Mouse (Mus musculus): ENCODE data around the gene Galnt12. TPM values are rescaled to one million over a fixed set of nuclear protein-coding genes. Genes with fewer than 3 reads are reported as not detected.
"Not testable (repeated sequence)": the region's sequence is repeated elsewhere in the genome, so short reads cannot be mapped to it uniquely, and the experiment has no call there.

Gene Galnt12
- polyA plus RNA-seq (2015; fragmentation: Nextera tagmentation; extraction: Ambion mirVana): 1.1 and 1.5 TPM in 2 replicates

GRCm38 (mm10) chr4:47091493-47092386 lies at the start of gene Galnt12:
TSS of gene Galnt12 (plus strand) at chr4:47091909.
- ATAC-seq (ENCODE audit: low FRiP score): peak; percentile 88
- peaks cover 53% of the 10 kb centered on the region for H3K27me3 ChIP-seq
- WGBS: 1% methylated on average over 55 of the region's 74 CpGs
- peak within 1 kb of the TSS; percentile 70 for H3K4me3 ChIP-seq
- H3K9ac ChIP-seq: peak within 1 kb of the TSS; percentile 80
- H3K4me1 ChIP-seq (replicated peaks): peaks cover 26% of the 10 kb centered on the region
- no peaks in the 10 kb centered on the region for H3K9me3 ChIP-seq
- peak within 1 kb of the TSS; percentile 99 for H3K4me2 ChIP-seq
- no peaks in the 10 kb centered on the region for H3K36me3 ChIP-seq
- no peak within 1 kb of the TSS for H3K27ac ChIP-seq

DNA sequence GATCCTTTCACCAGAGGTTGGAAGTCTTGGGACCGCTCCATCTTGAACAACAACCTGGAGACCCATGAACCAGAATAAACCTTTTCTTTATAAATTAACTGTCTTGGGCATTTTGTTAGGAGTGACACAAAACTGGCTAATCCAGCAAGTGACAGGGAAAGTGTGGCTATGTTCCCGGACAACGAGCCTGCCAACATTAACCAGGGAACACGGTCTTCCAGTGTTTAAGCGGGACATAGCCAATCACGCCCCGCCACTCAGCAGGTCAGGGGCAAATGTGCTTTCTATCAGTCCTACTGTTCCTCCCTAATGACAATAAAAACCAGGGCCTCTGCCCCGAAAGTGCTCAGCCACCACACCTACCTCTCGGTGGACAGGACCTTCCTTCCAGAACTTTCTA lies 47.8 kb upstream of the Galnt12 start:
- Histone ChIP-seq H3K27ac (no peak overlapping the region), H3K4me2 (no peak overlapping the region), H3K27me3 (no peaks in the 10 kb centered on the region), H3K4me1 (replicated peaks) (no peaks in the 10 kb centered on the region), H3K9ac (no peak overlapping the region), H3K9me3 (no peaks in the 10 kb centered on the region), H3K36me3 (peaks cover 24% of the 10 kb centered on the region), H3K4me3 (no peak overlapping the region)
- 93% methylated on average over 9 of the region's 9 CpGs for WGBS
- no peak for ATAC-seq (ENCODE audit: low FRiP score)

GRCm38 (mm10) chr4:47046974-47047373 lies 44.7 kb upstream of the Galnt12 start:
- peaks cover 17% of the 10 kb centered on the region for H3K4me1 ChIP-seq (replicated peaks)
- ATAC-seq (ENCODE audit: low FRiP score): no peak
- H3K9ac ChIP-seq: no peak overlapping the region
- no peaks in the 10 kb centered on the region for H3K27me3 ChIP-seq
- H3K9me3 ChIP-seq: no peaks in the 10 kb centered on the region
- peaks cover 9% of the 10 kb centered on the region for H3K36me3 ChIP-seq
- WGBS: 90% methylated on average over 6 of the region's 6 CpGs
- H3K4me3 ChIP-seq: no peak overlapping the region
- no peak overlapping the region for H3K27ac ChIP-seq
- no peak overlapping the region for H3K4me2 ChIP-seq

DNA sequence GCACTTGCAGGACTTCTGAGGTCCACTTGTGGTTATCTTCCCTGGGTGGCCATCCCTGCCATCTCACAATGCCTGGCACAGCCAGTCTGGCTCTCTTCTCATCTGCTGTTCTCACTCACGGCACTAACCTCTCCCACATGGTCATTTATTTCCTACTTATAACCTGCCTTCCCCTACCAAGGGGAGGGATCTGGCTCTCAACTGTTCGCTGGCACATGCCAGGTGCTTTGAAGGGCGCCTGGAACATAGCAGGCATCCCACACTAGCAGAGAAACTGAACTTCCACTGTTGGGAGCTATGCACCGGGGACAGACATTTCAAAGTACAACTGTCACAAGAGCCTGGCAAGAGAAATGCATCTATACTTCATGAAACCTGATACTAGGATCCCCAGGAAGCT lies 43.9 kb upstream of the Galnt12 start:
- H3K27me3 ChIP-seq: peaks cover 2% of the 10 kb centered on the region; the same call in 1 of the 2 replicates
- 0 out of 2 replicates have a peak overlapping the region, but pooled peaks have one; percentile 13 for H3K9ac ChIP-seq
- H3K4me1 ChIP-seq (replicated peaks): peaks cover 21% of the 10 kb centered on the region
- H3K4me2 ChIP-seq: no peak overlapping the region
- WGBS: 81% methylated on average over 4 of the region's 4 CpGs
- H3K27ac ChIP-seq: no peak overlapping the region
- no peak for ATAC-seq (ENCODE audit: low FRiP score)
- H3K36me3 ChIP-seq: peaks cover 9% of the 10 kb centered on the region
- no peaks in the 10 kb centered on the region for H3K9me3 ChIP-seq
- H3K4me3 ChIP-seq: no peak overlapping the region

- Histone ChIP-seq H3K4me2 (no peak overlapping the region), H3K4me3 (no peak overlapping the region), H3K9ac (peak overlapping the region; percentile 29; the same call in 1 of the 2 replicates), H3K27me3 (peaks cover 3% of the 10 kb centered on the region; the same call in 1 of the 2 replicates), H3K36me3 (no peaks in the 10 kb centered on the region), H3K4me1 (replicated peaks) (peaks cover 21% of the 10 kb centered on the region), H3K9me3 (no peaks in the 10 kb centered on the region), H3K27ac (no peak overlapping the region)
- ATAC-seq (ENCODE audit: low FRiP score): no peak
- WGBS: 88% methylated on average over 16 of the region's 16 CpGs
Measured at GRCm38 (mm10) chr4:47049216-47049615, 42.5 kb upstream of the Galnt12 start.

- peaks cover 24% of the 10 kb centered on the region for H3K4me1 ChIP-seq (replicated peaks)
- 0 out of 2 replicates have a peak overlapping the region, but pooled peaks have one; percentile 16 for H3K9ac ChIP-seq
- no peak overlapping the region for H3K4me3 ChIP-seq
- H3K4me2 ChIP-seq: no peak overlapping the region
- ATAC-seq (ENCODE audit: low FRiP score): peak; percentile 46; the same call in 1 of the 2 replicates
- no peak overlapping the region for H3K27ac ChIP-seq
- WGBS: 0% methylated on average over 1 of the region's 1 CpGs
- H3K27me3 ChIP-seq: peaks cover 3% of the 10 kb centered on the region; the same call in 1 of the 2 replicates
- H3K9me3 ChIP-seq: no peaks in the 10 kb centered on the region
- no peaks in the 10 kb centered on the region for H3K36me3 ChIP-seq
Measured at GRCm38 (mm10) chr4:47050167-47050566, 41.5 kb upstream of the Galnt12 start.

- Histone ChIP-seq H3K27me3 (peaks cover 9% of the 10 kb centered on the region), H3K4me3 (no peak overlapping the region), H3K9me3 (no peaks in the 10 kb centered on the region), H3K4me2 (no peak overlapping the region), H3K36me3 (no peaks in the 10 kb centered on the region), H3K27ac (0 out of 2 replicates have a peak overlapping the region, but pooled peaks have one; percentile 20), H3K4me1 (replicated peaks) (peaks cover 27% of the 10 kb centered on the region), H3K9ac (peak overlapping the region; percentile 16)
- 25% methylated on average over 10 of the region's 10 CpGs for WGBS
- peak; percentile 34; the same call in 1 of the 2 replicates for ATAC-seq (ENCODE audit: low FRiP score)
Measured at GRCm38 (mm10) chr4:47050642-47051381, 40.9 kb upstream of the Galnt12 start.

GRCm38 (mm10) chr4:47051905-47052304 lies 39.8 kb upstream of the Galnt12 start:
- H3K9me3 ChIP-seq: no peaks in the 10 kb centered on the region
- no peaks in the 10 kb centered on the region for H3K36me3 ChIP-seq
- H3K27ac ChIP-seq: no peak overlapping the region
- peaks cover 9% of the 10 kb centered on the region for H3K27me3 ChIP-seq
- H3K4me3 ChIP-seq: no peak overlapping the region
- no peak overlapping the region for H3K9ac ChIP-seq
- H3K4me1 ChIP-seq (replicated peaks): peaks cover 35% of the 10 kb centered on the region
- WGBS: 67% methylated on average over 9 of the region's 9 CpGs
- no peak for ATAC-seq (ENCODE audit: low FRiP score)
- no peak overlapping the region for H3K4me2 ChIP-seq

DNA sequence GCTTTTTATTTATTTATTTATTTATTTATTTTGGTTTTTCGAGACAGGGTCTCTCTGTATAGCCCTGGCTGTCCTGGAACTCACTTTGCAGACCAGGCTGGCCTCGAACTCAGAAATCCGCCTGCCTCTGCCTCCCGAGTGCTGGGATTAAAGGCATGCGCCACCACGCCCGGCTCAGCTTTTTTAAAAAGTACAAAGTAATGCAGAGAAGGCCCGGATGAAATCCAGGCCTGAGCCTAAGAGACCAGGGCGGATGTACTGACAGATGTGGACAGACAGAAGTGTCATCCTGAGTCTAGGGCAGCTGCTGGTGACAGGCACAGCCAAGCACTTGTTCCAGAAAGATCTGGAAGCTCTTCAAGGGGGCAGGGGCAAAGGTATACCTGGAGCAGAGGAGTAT lies 36.5 kb upstream of the Galnt12 start:
- not testable (repeated sequence) for H3K9me3 ChIP-seq; ATAC-seq (ENCODE audit: low FRiP score); H3K4me3 ChIP-seq; H3K4me2 ChIP-seq; H3K36me3 ChIP-seq; H3K27me3 ChIP-seq; H3K27ac ChIP-seq; H3K9ac ChIP-seq
- WGBS: 97% methylated on average over 9 of the region's 9 CpGs
- H3K4me1 ChIP-seq (replicated peaks): peaks cover 39% of the 10 kb centered on the region

- peaks cover 9% of the 10 kb centered on the region for H3K27me3 ChIP-seq
- no peaks in the 10 kb centered on the region for H3K36me3 ChIP-seq
- no peak overlapping the region for H3K9ac ChIP-seq
- no peak overlapping the region for H3K27ac ChIP-seq
- ATAC-seq (ENCODE audit: low FRiP score): no peak
- H3K4me2 ChIP-seq: peak overlapping the region; percentile 65
- H3K4me1 ChIP-seq (replicated peaks): peaks cover 35% of the 10 kb centered on the region
- H3K4me3 ChIP-seq: peak overlapping the region; percentile 71; the same call in 1 of the 2 replicates
- H3K9me3 ChIP-seq: no peaks in the 10 kb centered on the region
- 98% methylated on average over 6 of the region's 6 CpGs for WGBS
Measured at GRCm38 (mm10) chr4:47055570-47056080, 36.1 kb upstream of the Galnt12 start.

DNA sequence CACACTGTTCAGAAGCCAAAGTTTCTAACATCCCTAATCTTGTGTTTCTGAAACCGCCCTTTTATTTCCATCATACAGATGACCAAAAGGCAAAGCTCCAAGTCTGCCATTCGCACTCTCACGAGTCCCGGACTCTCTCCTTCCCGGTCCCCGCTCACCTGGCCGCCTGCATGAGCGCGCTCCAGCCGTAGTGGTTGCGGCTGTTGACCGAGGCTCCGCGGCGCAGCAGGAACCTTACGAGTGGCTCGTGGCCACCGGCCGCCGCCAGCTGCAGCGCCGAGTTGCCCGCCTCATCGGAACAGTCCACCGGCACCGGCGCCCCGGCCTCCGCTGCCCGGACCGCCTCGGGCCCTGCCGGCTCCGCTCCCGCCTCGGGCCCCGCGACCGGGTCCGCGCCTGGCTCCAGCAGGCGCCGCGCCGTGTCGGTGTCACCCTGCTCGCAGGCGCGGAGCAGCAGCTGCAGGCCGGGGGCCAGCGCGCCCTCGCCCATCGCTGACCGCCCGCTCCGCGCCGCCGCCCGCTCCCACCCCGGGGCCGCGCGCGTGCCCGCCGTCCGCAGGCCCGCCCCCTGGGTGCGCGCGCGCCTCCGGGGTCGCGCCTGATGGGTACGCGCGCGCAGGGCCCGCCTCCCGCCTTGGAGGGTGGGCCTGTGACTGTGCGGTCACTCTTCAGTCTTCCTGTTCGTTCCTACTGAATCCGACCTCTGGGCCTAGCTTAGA lies 34.8 kb upstream of the Galnt12 start, which contains the start of gene Anks6:
TSS of gene Anks6 (minus strand) at position 637 of the 719 bp plus-strand sequence.
- Histone ChIP-seq H3K4me1 (replicated peaks) (peaks cover 22% of the 10 kb centered on the region), H3K27me3 (peaks cover 9% of the 10 kb centered on the region), H3K9ac (peak within 1 kb of the TSS; percentile 89), H3K36me3 (no peaks in the 10 kb centered on the region), H3K9me3 (no peaks in the 10 kb centered on the region), H3K4me2 (peak within 1 kb of the TSS; percentile 65), H3K27ac (peak within 1 kb of the TSS; percentile 87), H3K4me3 (peak within 1 kb of the TSS; percentile 71)
- ATAC-seq (ENCODE audit: low FRiP score): peak; percentile 92
- WGBS: under 1% methylated on average over 64 of the region's 86 CpGs

All from hindbrain, embryonic 13.5 days (tissue).